Mouse (Mus musculus) frontal cortex, adult 2 months (tissue): ENCODE data around the gene Dact2. TPM values are rescaled to one million over a fixed set of nuclear protein-coding genes. Genes with fewer than 3 reads are reported as not detected.

Source experiments
- DNase-seq, 2 experiments: peaks; one replicate each; pipeline ENCODE4 v3.0.0; 2022; ENCODE audit warnings: low spot score in 1 of 2; ENCODE audit errors: extremely low spot score in 1 of 2
- polyA plus RNA-seq: library from polyadenylated mRNA; depleted of rRNA; stranded (reverse); fragments of >200 nt; gene quantifications from 2 replicates; pipeline ENCODE4 v1.2.3, GENCODE M21; 2012

The Dact2 gene
- polyA plus RNA-seq, 1 experiment = 45.3 TPM

GRCm38 (mm10) chr17:14213976-14214529 is 9.9 kb upstream of the Dact2 start:
- DNase-seq = no peak

- DNase-seq = no peak
These were observed 8.7 kb upstream of the Dact2 start for GRCm38 (mm10) chr17:14212796-14213195.

DNA sequence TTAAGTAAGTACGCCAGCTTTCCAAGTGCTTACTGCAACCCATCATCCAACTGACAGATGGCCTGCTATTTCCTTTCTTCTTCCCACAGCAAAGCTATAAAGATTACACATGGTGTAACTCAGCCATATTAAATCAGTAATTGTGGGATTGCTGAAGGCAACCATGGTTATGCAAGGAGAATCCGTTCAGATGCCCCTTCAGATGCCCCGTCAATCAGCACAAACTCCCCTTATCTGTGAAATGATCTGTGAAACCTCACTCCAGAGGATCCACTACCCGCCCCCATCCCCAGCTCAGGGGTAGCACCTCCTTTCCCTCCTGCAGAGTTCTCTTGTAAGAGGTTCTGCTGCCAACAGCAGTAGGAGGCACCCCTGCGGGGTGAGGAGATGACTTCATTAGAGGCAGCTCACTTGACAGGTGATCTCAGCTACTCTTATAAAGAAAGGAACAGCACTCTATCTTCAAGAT is 3.0 kb upstream of the Dact2 start:
- peak; percentile 59 to 67 for DNase-seq

GRCm38 (mm10) chr17:14206062-14206461 is 2.0 kb upstream of the Dact2 start:
- peak in 1 of 2 experiments; percentile 90 for DNase-seq

DNA sequence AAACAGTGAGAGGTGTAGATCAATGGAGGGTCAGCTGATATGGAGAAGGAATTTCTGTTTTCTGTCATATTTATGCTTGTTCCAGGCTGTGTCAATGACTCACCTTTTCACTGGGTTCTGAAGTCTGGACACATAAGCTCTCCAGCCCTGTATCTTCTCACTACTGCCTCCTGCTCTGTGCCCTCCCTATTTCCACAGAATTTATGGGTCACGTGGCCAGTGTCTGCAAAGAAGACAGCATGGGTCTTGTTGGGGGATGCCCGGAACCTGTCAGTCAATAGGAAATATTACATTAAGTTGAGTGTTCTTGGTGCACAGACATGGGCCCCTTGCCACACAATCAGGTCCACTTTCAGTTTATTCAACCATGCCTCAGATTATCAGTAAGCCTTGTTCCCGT is 1.1 kb upstream of the Dact2 start:
- DNase-seq = no peak

DNA sequence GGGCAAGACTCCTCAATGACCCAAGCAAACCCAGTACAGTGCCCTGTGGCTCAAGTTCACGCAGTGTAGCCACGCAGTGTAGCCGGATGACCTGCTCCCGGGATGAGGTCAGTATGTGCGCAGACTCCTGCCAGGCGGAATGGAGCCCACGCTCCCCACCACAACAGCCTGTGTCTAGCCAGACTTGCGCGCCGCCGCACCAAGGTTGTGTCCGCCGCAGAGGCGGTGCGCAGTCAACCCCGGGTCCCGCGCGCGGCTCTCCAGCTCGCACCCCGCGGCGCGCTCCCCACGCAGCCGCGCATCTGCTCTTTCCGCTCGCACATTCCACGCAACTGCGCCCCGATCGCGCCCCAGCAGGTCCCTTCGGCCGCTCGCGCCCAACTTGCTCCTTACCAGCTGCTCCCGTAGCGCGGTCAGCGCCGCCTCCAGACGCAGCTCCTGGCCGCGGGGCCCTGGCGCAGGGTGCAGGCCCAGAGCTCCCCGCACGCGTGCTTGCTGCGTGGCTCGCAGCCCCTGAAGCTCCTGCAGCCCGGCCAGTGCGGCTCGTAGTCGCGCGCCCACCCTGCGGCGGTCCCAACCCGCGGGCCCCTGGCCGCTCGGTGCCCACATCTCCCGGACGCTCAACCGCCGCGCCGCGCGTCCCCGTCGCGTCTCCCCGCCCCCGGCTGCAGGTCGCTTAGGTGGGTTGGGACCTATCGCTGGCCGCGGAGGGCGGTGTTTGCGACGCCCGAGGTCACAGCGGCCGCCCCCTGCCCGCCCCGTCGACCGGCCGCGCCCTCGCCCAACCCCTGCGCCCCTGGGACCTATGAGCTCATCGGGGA is 773 bp downstream of the Dact2 start:
- DNase-seq = peak in 1 of 2 experiments; percentile 63

DNA sequence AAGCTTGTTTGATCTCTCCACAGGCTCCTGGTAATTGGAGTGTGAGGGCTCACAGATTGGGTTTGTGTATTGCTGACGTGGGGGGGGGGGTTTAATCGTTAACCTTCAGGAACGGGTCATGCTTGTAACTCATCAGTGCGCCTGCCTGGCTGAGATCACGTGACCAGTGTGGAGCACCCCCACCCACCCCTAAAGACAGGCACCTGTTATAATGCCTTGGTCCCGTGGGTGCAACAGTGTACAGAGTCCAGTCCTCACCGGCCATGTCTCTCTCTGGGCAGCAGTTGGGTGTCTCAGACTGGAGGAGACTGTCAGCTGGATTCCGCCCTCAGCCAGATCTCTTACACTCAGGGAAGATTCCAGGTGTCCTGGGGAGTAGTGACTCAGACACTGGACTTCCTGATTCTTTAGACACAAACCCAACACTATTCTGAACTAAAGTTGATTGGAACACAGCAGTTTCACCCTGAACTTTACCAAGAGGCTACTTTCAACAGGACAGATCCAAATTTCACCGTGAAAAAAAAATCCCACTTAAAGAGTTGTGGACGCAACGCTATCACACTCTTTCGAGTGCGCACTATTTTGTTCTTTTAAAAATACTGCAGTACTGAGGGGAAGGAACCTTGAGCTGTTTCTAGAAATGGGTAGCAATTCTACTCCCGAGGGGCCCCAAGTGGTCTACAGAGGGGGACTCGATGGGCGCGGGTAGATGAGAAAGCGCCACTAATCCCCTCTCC is 1.6 kb downstream of the Dact2 start:
- DNase-seq = peak in 1 of 2 experiments; percentile 42

DNA sequence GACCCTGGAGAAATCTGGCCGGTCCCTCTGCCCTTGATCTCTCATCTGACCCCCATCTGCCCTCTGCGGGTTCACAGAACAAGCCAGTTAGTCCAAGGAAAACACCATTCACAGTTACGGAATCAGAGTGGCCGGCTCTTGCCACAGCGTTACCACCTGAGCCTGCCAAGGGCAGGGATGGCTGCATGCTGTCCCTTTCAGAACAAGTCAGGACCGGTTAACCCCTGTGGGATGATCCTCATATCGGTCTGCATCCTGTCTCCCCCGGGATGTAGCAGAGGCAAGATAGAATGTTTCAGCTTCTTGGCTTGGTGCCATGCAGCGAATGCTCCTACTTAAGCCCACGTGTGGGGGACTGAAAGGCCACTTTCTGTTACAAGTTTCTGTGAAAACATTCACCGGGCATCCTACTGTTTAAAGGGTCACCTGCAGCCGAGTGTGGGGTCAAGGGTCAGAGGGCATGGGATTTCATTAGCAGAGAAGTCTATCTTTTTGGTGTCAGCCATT is 2.8 kb downstream of the Dact2 start:
- DNase-seq = no peak

- no peak for DNase-seq
These were observed 3.9 kb downstream of the Dact2 start for GRCm38 (mm10) chr17:14200206-14200605.

DNA sequence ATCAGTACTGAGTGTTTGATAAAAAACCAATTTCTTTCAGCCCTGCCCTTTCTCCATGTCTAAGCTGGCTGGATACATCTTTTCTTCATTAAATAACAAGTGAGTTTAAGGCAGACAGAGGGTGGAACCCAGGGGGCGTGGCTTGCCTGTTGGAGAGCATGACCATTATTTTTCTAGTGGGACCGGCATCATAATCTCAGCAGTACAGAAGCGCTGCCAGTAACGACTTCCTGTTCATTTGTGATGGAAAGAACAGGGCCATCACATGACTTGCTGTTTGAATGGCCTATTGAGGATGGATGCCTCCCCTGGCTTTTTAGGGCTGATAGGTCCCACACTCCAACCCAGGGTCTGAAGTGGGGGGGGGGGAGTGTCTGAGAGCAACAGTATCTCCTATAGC is 4.5 kb downstream of the Dact2 start:
- DNase-seq = no peak

DNA sequence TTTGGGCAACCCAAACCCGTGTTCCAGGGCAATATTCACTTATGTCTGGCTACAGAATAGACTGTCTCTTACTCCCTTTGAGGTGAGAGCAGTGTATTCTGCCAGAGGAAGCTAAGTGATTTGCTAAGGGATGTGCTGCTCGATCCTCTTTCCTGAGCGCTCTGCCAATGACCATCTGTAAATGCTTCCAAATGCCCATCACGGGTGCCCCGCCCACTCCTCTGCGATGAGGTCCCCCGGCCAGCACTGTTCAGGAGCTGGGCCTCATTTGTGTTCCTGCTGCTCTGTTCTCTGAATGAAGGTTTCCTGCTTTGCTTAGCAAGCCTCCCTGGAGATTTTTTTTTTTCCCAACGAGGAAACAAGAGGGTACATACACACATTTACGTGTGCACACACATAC is 11.2 kb downstream of the Dact2 start:
- no peak for DNase-seq

- no peak for DNase-seq
These were observed 11.7 kb downstream of the Dact2 start for GRCm38 (mm10) chr17:14192432-14192831.

- DNase-seq = no peak
These were observed 15.6 kb downstream of the Dact2 start for GRCm38 (mm10) chr17:14188455-14188854.

- no peak for DNase-seq
These were observed 17.0 kb downstream of the Dact2 start for GRCm38 (mm10) chr17:14187096-14187495.

GRCm38 (mm10) chr17:14186176-14186575 is 17.9 kb downstream of the Dact2 start:
- DNase-seq = no peak

GRCm38 (mm10) chr17:14184192-14184814 is 19.8 kb downstream of the Dact2 start:
- no peak for DNase-seq

- DNase-seq = no peak
These were observed 20.4 kb downstream of the Dact2 start for GRCm38 (mm10) chr17:14183717-14184116.

GRCm38 (mm10) chr17:14182860-14183259 is 21.2 kb downstream of the Dact2 start:
- no peak for DNase-seq

DNA sequence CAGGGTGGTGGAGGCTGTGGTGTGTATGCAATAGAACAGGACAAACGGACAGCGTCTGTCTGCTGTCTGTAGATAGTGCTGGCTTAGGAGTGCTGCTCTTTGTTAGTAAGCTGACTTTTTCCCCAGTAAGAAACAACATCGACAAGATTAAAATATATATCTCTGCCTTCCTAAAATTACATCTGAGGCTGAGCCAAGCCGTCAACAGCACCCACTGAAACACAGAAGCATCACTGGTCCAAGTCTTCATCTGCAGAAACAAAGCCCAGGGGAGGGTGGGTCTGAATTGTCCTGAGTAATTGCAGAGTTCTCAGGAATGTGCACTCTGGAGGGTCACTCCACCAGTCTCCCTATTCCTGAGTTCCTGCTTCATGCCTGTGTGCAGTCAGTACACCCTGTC is 25.2 kb downstream of the Dact2 start:
- DNase-seq = no peak

GRCm38 (mm10) chr17:14178475-14178874 is 25.6 kb downstream of the Dact2 start:
- no peak for DNase-seq

GRCm38 (mm10) chr17:14178049-14178448 is 26.1 kb downstream of the Dact2 start:
- no peak for DNase-seq
